In the genomic region with DNA sequence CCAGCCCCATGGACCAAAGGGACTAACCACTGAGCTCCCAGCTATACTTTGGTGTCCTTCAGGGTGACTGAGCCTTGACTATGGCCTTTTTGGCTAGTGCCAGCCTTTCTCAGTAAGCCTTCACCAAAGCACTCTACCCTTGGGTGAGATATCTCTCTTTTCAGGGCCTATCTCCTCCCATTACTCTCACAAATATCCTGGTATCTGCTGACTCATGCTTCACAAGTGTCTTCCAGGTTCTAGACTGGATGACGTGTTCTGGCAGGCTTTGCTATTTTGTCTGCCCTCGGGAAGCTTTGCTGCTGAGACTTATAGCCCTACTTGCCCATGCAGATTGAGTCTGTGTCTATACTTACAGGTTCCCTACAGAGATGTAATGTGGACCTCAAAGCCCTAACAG, we compare ENCODE assay signal across 18 mouse cellular contexts.
"Had no signal": no experiment of that assay in that cellular context is flagged by ENCODE, and none has a peak within 500 bp of the region (broad histone marks: within the 10 kb centered on the region; RNA-seq: fewer than 3 reads in every experiment).

No protein-coding gene starts in this region.

- H3K4me1 ChIP-seq: liver, embryonic 15.5 days; lung, embryonic 15.5 days; megakaryocyte, embryonic 14.5 days; midbrain, embryonic 12.5 days; midbrain, embryonic 15.5 days; neural tube, embryonic 12.5 days; stomach, embryonic 15.5 days had no signal

- H3K36me3 ChIP-seq: liver, embryonic 15.5 days; lung, embryonic 15.5 days; midbrain, embryonic 12.5 days; midbrain, embryonic 15.5 days; neural tube, embryonic 12.5 days; stomach, embryonic 15.5 days had no signal

- H3K9ac ChIP-seq: liver, embryonic 15.5 days; liver, postnatal 0 days; lung, embryonic 15.5 days; midbrain, embryonic 12.5 days; midbrain, embryonic 15.5 days; neural tube, embryonic 12.5 days; stomach, embryonic 15.5 days had no signal

- ATAC-seq: liver, postnatal 0 days; lung, postnatal 0 days; midbrain, embryonic 15.5 days had no signal

- H3K27me3 ChIP-seq: liver, embryonic 15.5 days; lung, embryonic 15.5 days; megakaryocyte, embryonic 14.5 days; midbrain, embryonic 12.5 days; midbrain, embryonic 15.5 days; neural tube, embryonic 12.5 days; stomach, embryonic 15.5 days had no signal

- H3K4me3 ChIP-seq: liver, embryonic 15.5 days; lung, embryonic 15.5 days; megakaryocyte, embryonic 14.5 days; midbrain, embryonic 12.5 days; midbrain, embryonic 15.5 days; neural tube, embryonic 12.5 days; stomach, embryonic 15.5 days had no signal

- H3K27ac ChIP-seq: liver, embryonic 15.5 days; lung, embryonic 15.5 days; macrophage; midbrain, embryonic 12.5 days; midbrain, embryonic 15.5 days; neural tube, embryonic 12.5 days; stomach, embryonic 15.5 days; stomach, postnatal 0 days had no signal

- DNase-seq: liver, postnatal 0 days; lung, adult 2 months; lung, postnatal 14 days; lung, postnatal 36 days; right cerebral cortex, postnatal 14 days; thymus, adult 2 months; thymus, postnatal 14 days; thymus, postnatal 36 days had no signal

- H3K4me2 ChIP-seq: liver, embryonic 15.5 days; lung, embryonic 15.5 days; midbrain, embryonic 12.5 days; midbrain, embryonic 15.5 days; neural tube, embryonic 12.5 days; stomach, embryonic 15.5 days had no signal

- H3K9me3 ChIP-seq: liver, embryonic 15.5 days; lung, embryonic 15.5 days; megakaryocyte, embryonic 14.5 days; midbrain, embryonic 12.5 days; midbrain, embryonic 15.5 days; neural tube, embryonic 12.5 days; stomach, embryonic 15.5 days had no signal
